Mouse (Mus musculus) neural tube, embryonic 14.5 days (tissue): Measurements from ENCODE around the gene Rnf133. TPM values are rescaled to one million over a fixed set of nuclear protein-coding genes. Genes with fewer than 3 reads are reported as not detected.

ENCODE experiments used
- ATAC-seq: fragments of 200-750 bp; cut with Nextera tagmentation; 2 replicates; pipeline ENCODE4 v1.8.0; 2017; ENCODE audit warnings: low read depth, mild to moderate bottlenecking, moderate TSS enrichment, moderate library complexity
- H3K27ac ChIP-seq: fragments of 300-500 bp; sonication (generic); 2 replicates; pipeline ENCODE4 v1.5.1; 2014; ENCODE audit warnings: low read depth, mild to moderate bottlenecking, control low read depth, low read length, moderate library complexity, mixed read lengths
- H3K27me3 ChIP-seq: fragments of 300-500 bp; sonication (generic); 2 replicates; pipeline ENCODE4 v1.6.1; 2014; ENCODE audit warnings: low read length; ENCODE audit not compliant: control insufficient read depth, insufficient read depth
- H3K36me3 ChIP-seq: fragments of 300-500 bp; sonication (generic); 2 replicates; pipeline ENCODE4 v1.6.1; 2014; ENCODE audit warnings: low read length, mixed read lengths; ENCODE audit not compliant: control insufficient read depth, insufficient read depth
- H3K4me1 ChIP-seq: fragments of 300-500 bp; sonication (generic); 2 replicates; pipeline ENCODE4 v1.6.1; 2014; ENCODE audit warnings: low read length; ENCODE audit not compliant: control insufficient read depth, insufficient read depth
- H3K4me2 ChIP-seq: fragments of 300-500 bp; sonication (generic); 2 replicates; pipeline ENCODE4 v1.6.1; 2014; ENCODE audit warnings: mild to moderate bottlenecking, low read depth, low read length, control low read depth
- H3K4me3 ChIP-seq: fragments of 300-500 bp; sonication (generic); 2 replicates; pipeline ENCODE4 v1.5.1; 2014; ENCODE audit warnings: low read depth, low read length, control low read depth, mixed read lengths
- H3K9ac ChIP-seq: fragments of 300-500 bp; sonication (generic); replicated peaks from 2 replicates; pipeline ENCODE4 v1.6.1; 2014; ENCODE audit warnings: low read depth, mild to moderate bottlenecking, control low read depth, low read length, mixed read lengths
- H3K9me3 ChIP-seq: fragments of 300-500 bp; sonication (generic); 2 replicates; pipeline ENCODE4 v1.6.1; 2016; ENCODE audit warnings: low read length; ENCODE audit not compliant: control insufficient read depth
- WGBS: fragments of 180-500 bp; shearing (Covaris S2); extraction: QIAGEN DNeasy Blood & Tissue Kit; methylation state at CpG from one replicate; pipeline ENCODE4 v1.1.7; 2014; 5-methylcytosine and 5-hydroxymethylcytosine counted together
- polyA plus RNA-seq: library from polyadenylated mRNA; unstranded; fragments of >200 nt; fragmentation: Nextera tagmentation; extraction: Ambion mirVana; gene quantifications from 2 replicates; pipeline ENCODE4 v1.2.1, GENCODE M21; 2014

Gene Rnf133
- not detected in 2 replicates for polyA plus RNA-seq

- Histone ChIP-seq H3K4me2 (no peak within 1 kb of the TSS), H3K36me3 (no peaks in the 10 kb centered on the region), H3K27ac (no peak within 1 kb of the TSS), H3K9me3 (no peaks in the 10 kb centered on the region), H3K27me3 (no peaks in the 10 kb centered on the region), H3K4me1 (no peaks in the 10 kb centered on the region), H3K4me3 (no peak within 1 kb of the TSS), H3K9ac (no peak within 1 kb of the TSS)
- ATAC-seq = no peak
- WGBS = 92% methylated on average over 2 of the region's 2 CpGs
Measured at GRCm38 (mm10) chr6:23650205-23650604, at the start of gene Rnf133. Rnf133 (minus strand) TSS chr6:23650305.

- no peaks in the 10 kb centered on the region for H3K27me3 ChIP-seq
- WGBS = 80% methylated on average over 1 of the region's 1 CpGs
Measured at GRCm38 (mm10) chr6:23678172-23678571, 28.1 kb upstream of the Rnf133 start.

DNA sequence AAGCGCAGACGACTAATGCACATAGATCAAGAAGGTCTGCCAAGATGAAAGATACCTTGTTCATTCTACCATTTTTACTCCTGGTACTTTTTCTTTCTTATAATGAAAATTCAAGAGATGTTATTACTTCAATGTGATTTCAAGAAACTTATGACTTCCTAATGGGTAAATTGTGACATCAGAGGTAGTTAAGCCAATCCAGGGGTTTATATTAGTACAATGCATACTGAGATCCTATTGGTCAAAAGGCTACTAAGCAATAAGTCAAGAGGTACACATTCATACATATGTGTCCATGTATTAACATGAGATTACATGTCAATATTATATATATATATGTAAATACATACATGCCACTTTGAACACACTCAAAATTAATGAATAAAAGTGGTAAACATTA lies 4.9 kb upstream of the Rnf133 start, which contains the start of gene Rnf148:
Gene Rnf148, minus strand, starts transcription at position 101 of the 400 bp plus-strand sequence.
- H3K4me2 ChIP-seq = no peak within 1 kb of the TSS
- 93% methylated on average over 2 of the region's 2 CpGs for WGBS
- no peaks in the 10 kb centered on the region for H3K4me1 ChIP-seq
- no peak within 1 kb of the TSS for H3K9ac ChIP-seq
- no peaks in the 10 kb centered on the region for H3K9me3 ChIP-seq
- no peaks in the 10 kb centered on the region for H3K27me3 ChIP-seq
- no peak for ATAC-seq
- no peak within 1 kb of the TSS for H3K27ac ChIP-seq
- H3K36me3 ChIP-seq = no peaks in the 10 kb centered on the region
- H3K4me3 ChIP-seq = no peak within 1 kb of the TSS

More at GRCm38 (mm10) chr6:23678172-23678571, 28.1 kb upstream of the Rnf133 start:
- Histone ChIP-seq H3K4me2 (no peak overlapping the region), H3K9ac (no peak overlapping the region), H3K4me1 (no peaks in the 10 kb centered on the region), H3K36me3 (no peaks in the 10 kb centered on the region), H3K27ac (no peak overlapping the region), H3K9me3 (no peaks in the 10 kb centered on the region), H3K4me3 (no peak overlapping the region)
- no peak for ATAC-seq

DNA sequence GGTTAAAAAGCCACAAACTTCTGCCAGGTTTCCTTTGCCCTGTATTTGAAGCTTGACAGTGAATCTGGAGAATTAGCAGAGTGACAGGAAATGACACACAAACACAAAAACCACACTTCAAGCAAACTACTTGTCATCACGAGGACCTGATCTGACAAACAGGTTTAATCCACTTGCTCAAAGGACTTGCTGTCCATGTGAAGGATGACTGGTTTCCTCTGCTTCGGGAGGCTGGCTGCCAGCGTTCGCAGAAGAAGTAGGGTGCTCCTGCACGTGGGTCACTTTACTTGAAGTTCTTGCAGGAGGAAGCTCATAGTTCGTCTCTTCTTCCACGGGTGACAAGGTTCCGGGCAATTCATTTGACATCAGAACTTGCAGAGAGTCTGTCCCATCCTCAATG lies 1.4 kb downstream of the Rnf133 start:
- ATAC-seq = no peak
- H3K4me2 ChIP-seq = no peak overlapping the region

DNA sequence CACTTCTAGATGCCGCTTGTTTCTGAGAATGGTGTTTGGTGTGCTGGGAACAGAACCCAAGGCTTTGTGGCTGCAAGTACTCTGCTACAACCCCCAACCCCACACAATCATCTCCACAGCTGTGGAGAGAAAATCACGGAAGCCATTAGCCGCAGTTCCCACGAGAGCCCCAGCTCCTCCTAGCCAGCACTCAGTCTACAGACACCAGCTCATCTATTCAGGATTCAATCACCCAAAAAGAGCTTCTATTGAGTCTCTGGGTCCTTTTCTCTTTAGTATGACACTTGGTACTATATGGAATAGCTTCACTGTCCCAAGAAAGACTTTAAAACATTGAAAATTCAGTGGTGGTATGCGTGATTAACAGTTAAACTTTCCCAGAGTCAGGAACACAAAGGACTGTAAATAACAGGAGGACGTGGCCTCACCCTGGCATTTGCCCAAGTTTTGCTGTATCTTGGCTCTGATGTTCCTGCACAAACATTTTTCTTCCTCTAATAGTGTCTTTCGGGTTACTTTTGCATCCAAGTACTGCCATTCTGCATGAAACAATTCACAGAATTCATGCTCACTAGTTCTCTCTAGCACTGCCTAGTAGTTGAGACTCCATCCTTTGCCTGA lies 2.4 kb downstream of the Rnf133 start:
- Histone ChIP-seq H3K4me3 (no peak overlapping the region), H3K9ac (no peak overlapping the region), H3K4me2 (no peak overlapping the region), H3K9me3 (no peaks in the 10 kb centered on the region), H3K4me1 (no peaks in the 10 kb centered on the region), H3K36me3 (no peaks in the 10 kb centered on the region), H3K27me3 (no peaks in the 10 kb centered on the region), H3K27ac (no peak overlapping the region)
- 70% methylated on average over 7 of the region's 7 CpGs for WGBS
- ATAC-seq = peak; percentile 68; the same call in 1 of the 2 replicates

More for the DNA sequence above, 1.4 kb downstream of the Rnf133 start:
- Histone ChIP-seq H3K9ac (no peak overlapping the region), H3K4me3 (no peak overlapping the region), H3K27ac (no peak overlapping the region), H3K9me3 (no peaks in the 10 kb centered on the region), H3K27me3 (no peaks in the 10 kb centered on the region), H3K4me1 (no peaks in the 10 kb centered on the region), H3K36me3 (no peaks in the 10 kb centered on the region)
- 91% methylated on average over 8 of the region's 8 CpGs for WGBS

- WGBS = 78% methylated on average over 3 of the region's 3 CpGs
- no peaks in the 10 kb centered on the region for H3K4me1 ChIP-seq
- H3K27me3 ChIP-seq = no peaks in the 10 kb centered on the region
- no peak overlapping the region for H3K9ac ChIP-seq
- no peaks in the 10 kb centered on the region for H3K9me3 ChIP-seq
- no peaks in the 10 kb centered on the region for H3K36me3 ChIP-seq
- ATAC-seq = no peak
- H3K4me3 ChIP-seq = no peak overlapping the region
- no peak overlapping the region for H3K4me2 ChIP-seq
- H3K27ac ChIP-seq = no peak overlapping the region
Measured at GRCm38 (mm10) chr6:23637081-23637480, 13.0 kb downstream of the Rnf133 start.

DNA sequence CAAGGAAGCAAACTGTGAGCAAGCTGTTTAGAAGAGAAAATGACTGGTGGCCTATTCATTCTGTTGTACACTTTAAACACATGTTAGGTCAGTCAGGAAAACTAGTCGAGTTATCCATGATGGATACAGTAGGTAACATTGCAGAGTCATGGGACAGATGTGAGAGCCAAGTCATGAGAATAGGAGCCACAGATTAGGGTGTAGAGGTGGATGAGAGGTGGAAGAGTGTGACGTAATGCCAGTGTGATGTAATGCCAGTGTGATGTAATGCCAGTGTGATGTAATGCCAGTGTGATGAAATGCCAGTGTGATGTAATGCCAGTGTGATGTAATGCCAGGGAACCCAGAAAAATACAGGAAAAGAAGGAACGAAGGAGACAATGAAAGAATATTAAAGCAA lies 14.9 kb downstream of the Rnf133 start:
- no peak overlapping the region for H3K4me2 ChIP-seq
- no peaks in the 10 kb centered on the region for H3K27me3 ChIP-seq
- H3K4me1 ChIP-seq = no peaks in the 10 kb centered on the region
- H3K9me3 ChIP-seq = no peaks in the 10 kb centered on the region
- H3K27ac ChIP-seq = no peak overlapping the region
- no peaks in the 10 kb centered on the region for H3K36me3 ChIP-seq
- no peak overlapping the region for H3K9ac ChIP-seq
- no peak for ATAC-seq
- H3K4me3 ChIP-seq = no peak overlapping the region
- WGBS = 94% methylated on average over 3 of the region's 3 CpGs

GRCm38 (mm10) chr6:23634016-23634415 lies 16.1 kb downstream of the Rnf133 start:
- no peak overlapping the region for H3K4me3 ChIP-seq
- H3K9ac ChIP-seq = no peak overlapping the region
- H3K27ac ChIP-seq = no peak overlapping the region
- H3K4me1 ChIP-seq = no peaks in the 10 kb centered on the region
- ATAC-seq = no peak
- no peak overlapping the region for H3K4me2 ChIP-seq
- no peaks in the 10 kb centered on the region for H3K36me3 ChIP-seq
- WGBS = 66% methylated on average over 9 of the region's 9 CpGs
- H3K9me3 ChIP-seq = no peaks in the 10 kb centered on the region
- H3K27me3 ChIP-seq = no peaks in the 10 kb centered on the region

DNA sequence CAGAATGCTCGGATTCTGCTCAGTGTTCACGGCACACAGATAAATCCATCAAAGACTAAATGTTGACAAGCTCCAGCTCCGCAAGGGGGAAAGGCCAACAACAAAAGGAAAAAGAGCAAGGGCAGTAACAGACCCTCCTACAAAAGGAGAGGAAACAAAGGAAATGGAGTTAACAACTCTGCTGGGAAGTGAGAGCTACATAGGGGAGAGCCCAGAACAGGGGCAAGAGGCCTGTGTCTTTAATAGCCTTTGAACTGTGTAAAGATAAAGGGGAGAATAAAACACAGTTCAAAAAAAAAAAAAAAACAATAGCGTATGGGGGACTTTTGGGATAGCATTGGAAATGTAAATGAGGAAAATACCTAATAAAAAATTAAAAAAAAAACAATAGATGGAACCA lies 19.6 kb downstream of the Rnf133 start:
- H3K27me3 ChIP-seq = no peaks in the 10 kb centered on the region
- ATAC-seq = no peak
- no peak overlapping the region for H3K4me2 ChIP-seq
- H3K9ac ChIP-seq = no peak overlapping the region
- WGBS = 4% methylated on average over 4 of the region's 4 CpGs
- H3K36me3 ChIP-seq = no peaks in the 10 kb centered on the region
- H3K4me3 ChIP-seq = no peak overlapping the region
- H3K9me3 ChIP-seq = no peaks in the 10 kb centered on the region
- H3K4me1 ChIP-seq = no peaks in the 10 kb centered on the region
- H3K27ac ChIP-seq = no peak overlapping the region
